38 mouse cellular contexts compared by ENCODE assay signal in the genomic region with DNA sequence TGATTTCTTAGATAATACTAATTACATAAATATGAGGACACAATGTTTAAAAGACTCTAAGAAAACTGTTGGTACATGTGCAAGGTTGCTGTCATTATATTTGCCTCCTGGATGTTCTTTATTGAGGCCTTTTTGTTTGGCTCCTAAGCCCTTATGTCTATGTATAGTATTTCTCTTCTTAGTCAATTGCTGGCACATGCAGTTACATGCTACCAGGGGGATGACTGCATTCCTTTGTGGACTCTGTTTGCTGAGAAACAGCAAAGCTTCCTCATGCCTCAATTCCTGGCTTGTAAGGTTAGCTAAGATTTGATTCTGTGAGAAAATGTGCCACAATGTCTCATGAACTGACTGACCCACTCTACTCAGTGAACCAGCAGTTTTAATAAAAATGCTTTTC. TPM values are rescaled to one million over a fixed set of nuclear protein-coding genes. Genes with fewer than 3 reads are reported as not detected.
"Had no signal": no experiment of that assay in that cellular context is flagged by ENCODE, and none has a peak within 500 bp of the region (broad histone marks: within the 10 kb centered on the region; RNA-seq: fewer than 3 reads in every experiment).

No protein-coding gene starts in this region.

- H3K27ac ChIP-seq: gastrocnemius, adult 2 months; heart, adult 2 months; heart, embryonic 13.5 days; heart, embryonic 15.5 days; hindbrain, embryonic 13.5 days; hindbrain, embryonic 15.5 days; hindbrain, postnatal 0 days; intestine, embryonic 15.5 days; kidney, embryonic 15.5 days; kidney, postnatal 0 days; limb, embryonic 13.5 days; limb, embryonic 15.5 days; liver, embryonic 12.5 days; liver, embryonic 14.5 days had no signal

- H3K27me3 ChIP-seq: heart, embryonic 13.5 days; heart, embryonic 15.5 days; hindbrain, embryonic 13.5 days; hindbrain, embryonic 15.5 days; intestine, embryonic 15.5 days; kidney, embryonic 15.5 days; limb, embryonic 13.5 days; limb, embryonic 15.5 days; liver, embryonic 12.5 days had no signal

- H3K9ac ChIP-seq: heart, embryonic 13.5 days; heart, embryonic 15.5 days; hindbrain, embryonic 13.5 days; hindbrain, embryonic 15.5 days; intestine, embryonic 15.5 days; kidney, embryonic 15.5 days; limb, embryonic 13.5 days; limb, embryonic 15.5 days; liver, embryonic 12.5 days; liver, embryonic 14.5 days had no signal

- H3K4me2 ChIP-seq: heart, embryonic 11.5 days; heart, embryonic 13.5 days; heart, embryonic 15.5 days; hindbrain, embryonic 13.5 days; hindbrain, embryonic 15.5 days; intestine, embryonic 15.5 days; kidney, embryonic 15.5 days; limb, embryonic 13.5 days; limb, embryonic 15.5 days; liver, embryonic 12.5 days had no signal

- DNase-seq: gastrocnemius, adult 2 months; gastrocnemius, postnatal 10 days; gastrocnemius, postnatal 25 days; heart, adult 2 months; heart, postnatal 14 days; heart, postnatal 36 days; kidney, adult 11 months; kidney, adult 2 months; kidney, adult 9 months; kidney, postnatal 14 days; kidney, postnatal 36 days; layer of hippocampus, adult 9-11 months; layer of hippocampus, postnatal 36 days; left cerebral cortex, postnatal 4 days had no signal

- H3K4me1 ChIP-seq: heart, embryonic 13.5 days; heart, embryonic 15.5 days; hindbrain, embryonic 13.5 days; hindbrain, embryonic 15.5 days; intestine, embryonic 15.5 days; kidney, embryonic 15.5 days; limb, embryonic 15.5 days; liver, embryonic 12.5 days had no signal

- H3K9me3 ChIP-seq: heart, embryonic 13.5 days; heart, embryonic 15.5 days; hindbrain, embryonic 13.5 days; hindbrain, embryonic 15.5 days; intestine, embryonic 15.5 days; kidney, embryonic 15.5 days; limb, embryonic 13.5 days; limb, embryonic 15.5 days; liver, embryonic 12.5 days had no signal

- H3K4me3 ChIP-seq: gastrocnemius, adult 2 months; heart, adult 2 months; heart, embryonic 13.5 days; heart, embryonic 15.5 days; hindbrain, embryonic 13.5 days; hindbrain, embryonic 15.5 days; intestine, embryonic 15.5 days; kidney, embryonic 15.5 days; limb, embryonic 13.5 days; limb, embryonic 15.5 days; liver, embryonic 12.5 days had no signal

- ATAC-seq: hindbrain, postnatal 0 days; intestine, embryonic 15.5 days; liver, embryonic 12.5 days had no signal

- H3K36me3 ChIP-seq: heart, embryonic 13.5 days; heart, embryonic 15.5 days; hindbrain, embryonic 13.5 days; hindbrain, embryonic 15.5 days; intestine, embryonic 15.5 days; kidney, embryonic 15.5 days; limb, embryonic 13.5 days; limb, embryonic 15.5 days; liver, embryonic 12.5 days had no signal

RNA-seq across cellular contexts. Expression of gene Gm12695, which starts 6.3 kb away (rescaled TPM):
- total RNA-seq: gastrocnemius, adult 2 months; gastrocnemius, postnatal 10 days; gastrocnemius, postnatal 25 days; gastrocnemius, postnatal 4 days; granulocyte monocyte progenitor cell, adult 5-6 weeks; heart, adult 2 months; heart, postnatal 14 days; heart, postnatal 36 days; hematopoietic stem cell, adult 5-6 weeks; hindbrain, postnatal 0 days; layer of hippocampus, postnatal 36 days; left cerebral cortex, adult 18-20 months; left cerebral cortex, adult 8-10 months; left cerebral cortex, postnatal 10 days; left cerebral cortex, postnatal 25 days; liver, adult 2 months had no signal
- polyA plus RNA-seq: heart, embryonic 11.5 days; heart, embryonic 13.5 days; heart, embryonic 15.5 days; heart, postnatal 0 days; hindbrain, embryonic 13.5 days; hindbrain, embryonic 15.5 days; hindbrain, postnatal 0 days; intestine, embryonic 15.5 days; kidney, adult 2 months; kidney, embryonic 15.5 days; kidney, postnatal 0 days; large intestine, adult 2 months; limb, embryonic 11.5 days; limb, embryonic 13.5 days; limb, embryonic 15.5 days; liver, adult 2 months; liver, embryonic 12.5 days; liver, embryonic 14.5 days had no signal
